Mouse (Mus musculus) G1E-ER4 (cell line): ENCODE results near the gene AC140267.1. TPM values are rescaled to one million over a fixed set of nuclear protein-coding genes. Genes with fewer than 3 reads are reported as not detected.

Source experiments
- GATA1 ChIP-seq: IDR thresholded peaks from one replicate; pipeline ENCODE4 v1.8.0; 2012; ENCODE audit warnings: low read length, inconsistent platforms
- polyA plus RNA-seq: library from polyadenylated mRNA; stranded (reverse); fragments of >175 nt; gene quantifications from 2 replicates; pipeline ENCODE4 v1.2.3, GENCODE M21; 2012

AC140267.1 gene
- not detected in 2 replicates for polyA plus RNA-seq

DNA sequence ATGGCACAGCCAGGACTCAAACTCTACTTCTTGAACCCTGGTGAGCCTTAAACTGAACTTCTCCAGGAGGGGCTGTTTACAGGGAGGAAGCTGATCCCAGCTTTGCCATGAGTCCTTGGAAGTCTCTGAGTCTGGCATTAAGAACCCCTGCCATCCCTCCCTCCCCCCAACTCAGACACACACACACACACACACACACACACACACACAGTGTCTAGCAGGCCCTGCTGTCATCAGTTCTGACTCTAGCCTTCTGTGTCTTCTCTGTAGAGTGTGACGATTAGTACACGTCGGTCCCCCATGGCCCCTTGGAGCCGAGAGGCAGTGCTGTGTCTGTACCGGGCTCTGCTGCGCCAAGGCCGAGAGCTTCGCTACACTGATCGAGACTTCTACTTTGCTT is at the start of gene AC140267.1:
Gene AC140267.1 (plus strand): TSS at position 301 of the 400 bp plus-strand sequence.
- no peak for TF ChIP-seq GATA1

DNA sequence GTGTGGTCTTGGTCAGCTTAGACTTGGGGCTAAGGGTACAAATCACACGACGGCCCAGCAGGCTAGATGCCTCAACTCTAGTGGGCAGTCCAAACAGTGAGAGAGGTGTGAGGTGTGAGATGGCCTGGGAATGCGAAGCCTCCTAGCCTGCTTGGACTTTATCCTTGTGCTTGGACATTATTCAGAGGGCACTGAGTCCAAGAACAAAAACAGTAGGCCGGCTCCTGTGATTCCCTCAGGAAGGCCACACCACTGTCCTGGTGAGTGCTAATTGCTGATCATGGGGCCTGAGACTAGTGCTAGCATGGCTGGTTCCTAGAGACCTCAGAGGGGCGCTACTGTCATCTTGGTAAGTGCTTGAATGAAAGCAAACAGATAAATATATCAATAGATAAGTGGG is 46.7 kb upstream of the AC140267.1 start:
- no peak for TF ChIP-seq GATA1

DNA sequence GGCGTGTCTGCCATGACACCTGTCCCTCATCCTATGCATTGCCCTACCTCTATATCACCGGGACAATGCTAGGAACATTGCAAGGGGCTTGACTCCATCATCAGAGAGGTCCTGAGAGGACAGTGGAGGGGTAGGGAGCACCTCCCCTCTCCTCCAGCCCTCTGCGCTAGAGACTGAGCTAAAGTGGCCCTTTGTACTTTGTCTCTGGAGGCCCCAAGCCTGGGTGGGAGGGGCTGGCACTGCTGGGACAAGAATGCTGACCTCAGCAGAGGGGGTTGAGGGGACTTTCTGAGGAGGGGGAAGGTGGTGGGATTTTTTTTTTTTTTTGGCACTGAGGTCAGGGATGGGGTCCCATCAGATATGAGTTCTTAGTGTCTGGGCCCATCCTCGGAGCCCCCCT is 45.6 kb upstream of the AC140267.1 start:
- TF ChIP-seq GATA1: no peak

DNA sequence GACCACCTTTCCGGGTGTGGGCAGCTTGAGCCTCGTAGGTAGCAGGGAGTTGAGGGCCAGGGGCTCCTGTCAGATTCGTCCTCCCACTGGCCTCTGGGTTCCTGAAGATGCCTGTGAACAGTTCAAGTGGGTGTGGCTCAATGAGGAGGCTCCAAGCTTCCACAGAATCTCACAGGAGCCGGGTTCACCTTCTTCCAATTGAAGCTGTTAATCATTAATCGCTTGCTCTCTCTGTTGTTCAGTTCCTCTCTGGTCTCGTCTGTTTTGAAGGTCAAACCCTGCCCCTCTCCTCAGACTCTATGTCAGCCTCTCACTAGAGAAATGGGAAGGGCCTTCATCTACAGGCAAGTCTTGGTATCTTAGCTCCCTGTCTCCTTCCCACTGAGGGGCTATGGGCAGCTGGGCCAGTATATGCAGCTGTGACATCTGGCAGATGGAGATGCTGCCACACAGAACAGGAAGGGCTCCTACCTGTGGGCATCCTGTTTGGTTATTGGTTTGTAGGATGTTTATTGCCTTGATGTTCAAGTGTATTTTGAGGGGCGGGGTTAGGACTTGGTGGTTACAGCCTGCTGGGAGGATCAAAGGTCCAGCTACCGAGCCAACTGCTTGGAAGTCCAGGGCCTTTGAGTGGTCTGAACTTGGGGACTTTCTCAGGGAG is 43.9 kb upstream of the AC140267.1 start:
- TF ChIP-seq GATA1: no peak

DNA sequence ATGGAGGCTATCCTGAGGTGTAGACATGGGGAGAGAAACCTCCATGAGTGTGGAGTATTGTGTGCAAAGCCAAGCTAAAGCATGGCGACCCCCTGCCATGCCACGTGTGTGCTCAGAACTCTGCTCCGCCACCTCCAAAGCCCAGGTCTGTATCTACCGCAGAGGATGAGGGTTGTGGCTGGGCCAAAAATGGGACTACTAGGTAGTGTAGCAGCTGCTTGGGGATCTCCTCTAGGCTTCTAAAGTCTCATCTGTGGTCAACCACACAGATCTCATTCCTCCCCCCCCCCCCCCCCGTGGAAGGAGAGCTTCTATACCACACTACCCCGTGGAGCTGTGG is 43.4 kb upstream of the AC140267.1 start:
- no peak for TF ChIP-seq GATA1

DNA sequence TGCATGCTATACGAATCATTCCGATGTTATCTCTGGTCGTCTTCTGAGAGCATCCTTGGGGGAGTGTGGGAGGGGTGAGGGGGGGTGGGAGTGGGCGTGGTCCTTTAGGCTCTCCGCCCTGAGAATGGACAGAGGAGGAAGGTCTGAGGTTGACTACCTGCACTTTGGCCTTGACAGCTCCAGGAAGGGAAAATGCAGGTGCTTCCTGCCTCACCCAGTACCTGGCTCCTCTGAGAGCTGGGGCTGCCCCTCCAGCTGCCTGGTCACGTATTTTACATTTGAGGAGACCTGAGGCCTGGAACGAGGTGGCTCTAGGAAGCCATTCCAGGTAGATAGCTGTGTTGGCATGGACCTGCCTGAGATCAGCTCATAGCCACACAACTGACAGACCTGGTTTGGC is 42.8 kb upstream of the AC140267.1 start:
- TF ChIP-seq GATA1: no peak

DNA sequence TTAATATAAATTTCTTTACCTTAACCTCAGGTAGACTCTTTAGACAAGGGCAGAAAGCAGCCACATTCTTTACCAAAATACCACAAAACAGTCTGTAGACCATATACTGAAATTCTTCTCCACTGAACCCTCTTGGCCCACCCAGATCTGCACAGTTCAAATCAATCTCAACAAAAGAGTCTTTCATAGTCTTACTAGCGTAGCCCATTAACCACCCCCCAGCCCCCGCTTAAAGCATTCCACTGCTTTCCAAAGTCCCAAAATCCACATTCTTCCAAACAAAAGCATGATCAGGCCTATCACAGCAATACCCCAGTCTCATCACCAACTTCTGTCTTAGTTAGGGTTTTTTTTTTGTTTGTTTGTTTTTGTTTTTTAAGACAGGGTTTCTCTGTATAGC is 36.1 kb upstream of the AC140267.1 start:
- TF ChIP-seq GATA1: no peak

DNA sequence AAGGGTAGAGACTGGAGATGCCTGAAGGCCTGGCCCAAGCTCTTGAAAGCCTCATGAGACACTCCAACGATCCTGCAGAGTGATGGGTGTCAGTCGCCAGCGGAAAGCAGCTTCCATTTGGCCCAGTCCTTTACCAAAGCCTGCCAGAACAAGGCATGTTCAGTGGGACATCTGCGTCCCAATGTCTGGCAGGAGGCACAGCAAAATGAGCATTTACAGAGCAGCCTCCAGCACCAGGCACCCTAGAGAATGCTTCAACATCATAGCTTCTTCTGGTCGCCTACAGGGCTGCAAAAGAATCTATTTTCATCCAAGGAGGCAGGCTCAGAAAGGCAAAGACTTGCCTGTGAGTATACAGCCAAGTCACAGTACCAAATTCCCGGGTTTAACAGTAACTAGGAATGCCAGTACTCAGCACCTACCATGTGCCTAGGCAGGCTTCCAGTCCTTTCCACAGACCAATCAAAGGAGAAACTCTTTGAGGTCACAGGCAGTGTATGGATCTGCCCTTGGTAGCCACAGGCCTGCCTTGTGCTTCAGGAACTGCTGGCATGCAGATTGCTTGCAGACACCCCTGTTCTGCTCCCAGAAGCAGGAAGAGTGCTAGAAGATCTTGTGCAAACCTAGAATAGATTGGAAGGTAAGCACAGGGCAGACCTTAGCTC is 33.4 kb upstream of the AC140267.1 start:
- TF ChIP-seq GATA1: no peak

DNA sequence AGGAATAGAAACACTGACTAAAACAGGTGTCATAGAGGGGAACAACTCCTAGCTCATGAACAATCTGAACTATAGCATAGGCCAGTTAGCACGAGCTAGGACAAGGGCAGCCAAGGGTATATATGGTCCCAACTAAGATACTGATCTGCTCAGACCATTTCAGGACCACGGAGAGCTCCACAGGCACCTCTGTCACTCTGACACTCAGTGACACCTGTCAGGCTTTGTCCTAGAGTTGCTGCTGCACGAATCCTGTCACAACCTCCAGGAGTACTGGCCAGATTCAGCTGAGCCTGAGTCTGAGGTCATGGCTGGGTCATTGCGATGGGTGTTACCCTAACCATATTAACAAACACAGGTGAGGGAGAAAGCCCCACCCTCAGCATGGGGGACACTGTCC is 32.2 kb upstream of the AC140267.1 start:
- TF ChIP-seq GATA1: no peak

DNA sequence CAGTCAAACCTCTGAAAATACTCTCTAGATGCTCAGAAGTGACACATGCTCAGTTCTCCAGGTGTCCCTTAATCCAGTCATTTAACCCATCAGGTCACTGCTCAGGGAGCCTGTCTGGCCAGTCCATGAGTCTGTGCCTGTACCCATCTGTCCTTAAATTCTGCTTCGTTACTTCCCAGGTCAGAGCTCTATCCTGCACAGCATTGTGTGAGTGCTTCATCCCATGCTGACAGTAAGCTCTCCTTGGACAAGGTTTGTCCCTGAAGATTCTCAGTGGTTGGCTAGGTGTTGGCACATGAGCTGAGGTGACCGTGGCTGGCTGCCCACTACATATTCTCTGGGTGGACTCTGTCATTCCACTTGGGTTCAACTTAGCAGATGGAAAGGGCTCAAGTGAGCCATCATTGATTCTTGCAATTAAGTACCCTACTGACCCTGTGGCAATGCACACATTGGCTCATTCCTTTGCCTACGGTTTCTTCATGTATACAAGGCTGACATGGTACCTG is 29.5 kb upstream of the AC140267.1 start:
- TF ChIP-seq GATA1: no peak

DNA sequence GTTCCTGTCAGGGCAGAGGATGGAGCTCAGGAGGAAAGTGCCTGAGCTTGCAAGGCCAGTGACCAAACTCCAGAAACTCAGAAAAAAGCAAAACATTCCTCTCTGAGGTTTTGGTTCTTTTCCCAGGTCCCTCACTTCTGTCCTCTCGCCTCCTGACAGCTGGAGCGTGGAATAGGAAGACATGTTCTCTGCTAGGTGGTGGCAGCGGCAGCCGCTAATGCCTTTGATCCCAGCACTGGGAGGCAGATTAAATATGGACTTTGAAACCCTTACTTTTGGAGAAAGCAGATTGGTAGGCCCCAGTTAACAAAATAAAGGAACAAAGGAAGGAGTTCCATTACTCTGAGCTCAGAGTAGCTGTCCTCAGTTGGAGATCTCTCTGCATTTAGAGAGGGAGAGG is 27.2 kb upstream of the AC140267.1 start:
- no peak for TF ChIP-seq GATA1

DNA sequence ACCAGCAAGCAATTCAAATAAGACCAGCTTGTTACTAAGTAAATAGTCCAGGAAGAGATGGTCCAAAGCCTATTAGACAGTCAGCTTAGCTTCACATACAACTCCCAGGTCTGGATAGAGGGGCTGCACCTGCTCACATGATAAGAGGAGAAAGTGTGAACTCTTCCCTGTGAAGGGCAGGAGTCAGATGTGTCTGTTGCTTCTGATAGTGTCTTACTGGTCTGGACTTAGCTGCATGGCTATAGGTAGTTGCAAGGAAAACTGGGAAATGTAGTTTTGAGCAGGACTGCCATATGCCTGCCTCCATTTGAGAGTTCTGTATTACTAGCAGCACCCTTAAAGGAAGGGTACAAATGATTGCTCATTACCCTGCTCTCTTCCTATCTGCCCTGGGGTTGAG is 21.9 kb upstream of the AC140267.1 start:
- TF ChIP-seq GATA1: no peak

DNA sequence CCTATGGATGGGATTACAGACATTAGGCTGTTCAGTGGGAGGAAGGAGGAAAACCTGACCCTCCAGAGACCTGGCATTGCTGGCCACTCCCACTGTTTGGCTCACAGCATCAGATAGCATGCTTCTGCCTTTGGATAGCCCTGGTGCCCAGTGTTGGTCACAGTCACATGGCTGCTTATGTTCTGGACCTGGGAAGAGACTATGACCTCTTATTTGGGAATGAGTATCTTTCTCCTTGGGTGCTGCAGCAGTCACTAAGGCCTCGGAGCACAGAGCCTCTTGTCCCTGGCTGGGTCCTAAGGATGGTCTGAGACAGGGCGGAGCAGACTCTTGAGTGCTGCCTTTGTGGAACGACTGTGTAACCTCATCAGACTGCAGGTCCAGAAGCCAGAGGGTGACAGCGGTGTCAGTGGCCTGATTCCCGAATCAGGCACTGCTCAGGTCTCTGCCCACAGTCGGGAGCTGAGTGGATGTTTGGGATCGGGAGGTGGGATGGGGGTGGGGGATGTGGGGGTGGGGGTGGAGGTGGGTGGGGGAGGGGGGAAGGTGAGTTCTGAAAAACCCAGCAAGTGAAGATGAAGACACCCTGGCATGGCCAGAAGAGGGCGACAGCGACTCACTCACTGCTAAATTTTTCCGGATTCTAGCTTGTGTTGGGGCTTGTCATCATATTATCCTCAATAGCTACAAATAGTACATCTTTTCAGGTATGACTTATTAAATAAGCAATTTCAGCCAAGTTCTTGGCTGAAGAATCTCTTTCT is 19.7 kb upstream of the AC140267.1 start:
- TF ChIP-seq GATA1: no peak

DNA sequence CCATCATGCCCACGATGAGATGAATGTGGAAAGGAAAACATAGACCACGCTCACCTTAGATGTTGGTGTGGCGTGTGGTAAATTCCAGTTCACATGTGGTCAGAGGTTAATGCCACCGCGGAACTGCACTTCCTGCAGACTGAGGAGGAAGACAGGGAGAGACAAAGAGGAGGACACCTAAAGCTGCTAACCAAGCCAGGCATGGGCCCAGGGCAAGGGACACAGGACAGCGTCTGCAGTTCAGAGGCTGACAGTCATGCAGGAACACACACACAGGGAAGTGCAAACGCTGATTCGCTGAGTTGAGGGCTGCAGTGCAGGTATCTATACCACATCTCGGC is 19.2 kb upstream of the AC140267.1 start:
- no peak for TF ChIP-seq GATA1

DNA sequence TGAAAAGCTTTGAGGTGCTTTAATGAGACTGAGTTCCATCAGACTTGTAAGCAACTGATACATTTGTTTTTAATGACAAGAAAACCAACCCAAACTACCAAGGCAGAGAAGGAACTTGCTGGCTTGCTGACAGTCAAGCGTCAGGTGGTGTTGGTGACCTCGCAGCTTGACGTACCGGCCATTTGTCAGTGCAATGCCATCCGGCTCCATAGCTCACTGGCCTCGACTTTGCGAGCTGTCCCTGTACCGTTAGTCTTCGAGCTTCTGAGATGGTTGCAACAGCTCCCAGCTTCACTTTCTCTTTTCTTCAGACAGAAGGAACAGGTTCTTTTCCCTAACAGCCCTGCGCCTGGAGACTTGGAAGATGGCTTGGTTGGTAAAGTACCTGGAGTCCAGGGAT is 18.2 kb upstream of the AC140267.1 start:
- no peak for TF ChIP-seq GATA1

DNA sequence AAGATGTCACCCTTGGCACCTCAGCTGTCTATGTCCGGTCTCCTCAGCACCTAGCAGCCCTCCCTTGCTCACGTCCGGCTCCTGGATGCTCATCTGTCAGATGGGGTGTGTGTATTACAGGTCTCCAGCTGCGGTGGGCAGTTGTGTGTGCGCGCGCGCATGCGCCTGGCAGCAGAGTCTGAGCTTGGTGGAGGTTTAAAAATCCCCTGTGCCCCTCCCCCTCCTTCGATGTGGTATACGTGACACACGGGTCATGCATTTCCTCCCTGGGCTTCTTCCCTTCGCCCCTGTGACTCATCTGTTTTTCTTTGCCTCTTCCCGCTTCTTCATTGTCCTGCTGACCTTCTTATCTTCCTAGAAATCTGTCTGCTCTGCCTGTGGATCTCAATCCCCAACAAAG is 16.4 kb upstream of the AC140267.1 start:
- TF ChIP-seq GATA1: no peak
